Mouse (Mus musculus) stomach, postnatal 0 days (tissue): ENCODE measurements at regions not wholly inside any gene's neighbourhood (a gene's known extent, or its start where the extent isn't known, plus 50 kb on each side); places are given as distances from the start of the nearest gene placed in this dataset.

Experiments
- ATAC-seq: fragments of 200-750 bp; cut with Nextera tagmentation; 2 replicates; pipeline ENCODE4 v1.8.0; 2017; ENCODE audit not compliant: low FRiP score, low TSS enrichment
- DNase-seq: peaks from one replicate; pipeline ENCODE4 v3.0.0-alpha.2; 2016; ENCODE audit warnings: low spot score
- H3K27ac ChIP-seq: fragments of 300-500 bp; sonication (generic); replicated peaks from 2 replicates; pipeline ENCODE4 v1.5.1; 2014; ENCODE audit warnings: mild to moderate bottlenecking, control low read depth
- H3K27me3 ChIP-seq: fragments of 300-500 bp; sonication (generic); 2 replicates; pipeline ENCODE4 v1.6.1; 2014; ENCODE audit warnings: low read length; ENCODE audit not compliant: control insufficient read depth, insufficient read depth
- H3K36me3 ChIP-seq: fragments of 300-500 bp; sonication (generic); 2 replicates; pipeline ENCODE4 v1.6.1; 2014; ENCODE audit warnings: low read length, mixed read lengths; ENCODE audit not compliant: control insufficient read depth, insufficient read depth
- H3K4me1 ChIP-seq: fragments of 300-500 bp; sonication (generic); replicated peaks from 2 replicates; pipeline ENCODE4 v1.6.1; 2014; ENCODE audit warnings: antibody characterized with exemption; ENCODE audit not compliant: control insufficient read depth, insufficient read depth
- H3K4me2 ChIP-seq: fragments of 300-500 bp; sonication (generic); replicated peaks from 2 replicates; pipeline ENCODE4 v1.6.1; 2014; ENCODE audit warnings: low read depth, mild to moderate bottlenecking, control low read depth, moderate library complexity
- H3K4me3 ChIP-seq: fragments of 300-500 bp; sonication (generic); 2 replicates; pipeline ENCODE4 v1.5.1; 2014; ENCODE audit warnings: low read depth, low read length, control low read depth
- H3K9ac ChIP-seq: fragments of 300-500 bp; sonication (generic); 2 replicates; pipeline ENCODE4 v1.6.1; 2014; ENCODE audit warnings: mild to moderate bottlenecking, low read length, control low read depth, mixed read lengths
- H3K9me3 ChIP-seq: fragments of 300-500 bp; sonication (generic); 2 replicates; pipeline ENCODE4 v1.6.1; 2016; ENCODE audit warnings: low read length; ENCODE audit not compliant: control insufficient read depth
- CTCF ChIP-seq: IDR thresholded peaks from 2 replicates; pipeline ENCODE4 v1.5.1; 2016; ENCODE audit warnings: antibody characterized with exemption, low read depth, mild to moderate bottlenecking, moderate library complexity
- EP300 ChIP-seq: optimal IDR thresholded peaks from 2 replicates; pipeline ENCODE3; 2016; ENCODE audit warnings: antibody characterized with exemption
- WGBS: fragments of 180-500 bp; shearing (Covaris S2); extraction: QIAGEN DNeasy Blood & Tissue Kit; methylation state at CpG from one replicate; pipeline ENCODE4 v1.1.7; 2014; 5-methylcytosine and 5-hydroxymethylcytosine counted together

- TF ChIP-seq EP300 (no peak), CTCF (no peak)
- H3K36me3 ChIP-seq: no peaks in the 10 kb centered on the region
- ATAC-seq (no peak), DNase-seq (no peak)
- no peak overlapping the region for H3K4me2 ChIP-seq
- 39% methylated on average over 3 of the region's 3 CpGs for WGBS
- H3K27me3 ChIP-seq: no peaks in the 10 kb centered on the region
- H3K9me3 ChIP-seq: no peaks in the 10 kb centered on the region
- no peaks in the 10 kb centered on the region for H3K4me1 ChIP-seq
- H3K9ac ChIP-seq: no peak overlapping the region
- no peak overlapping the region for H3K4me3 ChIP-seq
- no peak overlapping the region for H3K27ac ChIP-seq
Observed at GRCm38 (mm10) chr1:185519811-185520210, 65.2 kb downstream of the Slc30a10 start.

GRCm38 (mm10) chr1:185524020-185524419 lies 69.4 kb downstream of the Slc30a10 start:
- no peaks in the 10 kb centered on the region for H3K27me3 ChIP-seq
- DNase-seq (no peak), ATAC-seq (no peak)
- TF ChIP-seq EP300 (no peak), CTCF (no peak)
- H3K4me2 ChIP-seq: no peak overlapping the region
- H3K9me3 ChIP-seq: no peaks in the 10 kb centered on the region
- H3K4me3 ChIP-seq: no peak overlapping the region
- no peaks in the 10 kb centered on the region for H3K4me1 ChIP-seq
- H3K36me3 ChIP-seq: no peaks in the 10 kb centered on the region
- H3K9ac ChIP-seq: no peak overlapping the region
- WGBS: 57% methylated on average over 10 of the region's 10 CpGs
- no peak overlapping the region for H3K27ac ChIP-seq

- H3K9me3 ChIP-seq: no peaks in the 10 kb centered on the region
- no peak for TF ChIP-seq EP300
- no peak for TF ChIP-seq CTCF
- ATAC-seq: no peak
- H3K9ac ChIP-seq: no peak overlapping the region
- H3K4me3 ChIP-seq: no peak overlapping the region
- WGBS: 98% methylated on average over 5 of the region's 5 CpGs
- H3K27ac ChIP-seq: no peak overlapping the region
- no peak overlapping the region for H3K4me2 ChIP-seq
- DNase-seq: no peak
- H3K27me3 ChIP-seq: no peaks in the 10 kb centered on the region
- no peaks in the 10 kb centered on the region for H3K4me1 ChIP-seq
- H3K36me3 ChIP-seq: no peaks in the 10 kb centered on the region
Observed at GRCm38 (mm10) chr1:185533471-185533870, 78.8 kb downstream of the Slc30a10 start.

- DNase-seq (no peak), ATAC-seq (no peak)
- H3K27me3 ChIP-seq: no peaks in the 10 kb centered on the region
- no peak overlapping the region for H3K4me2 ChIP-seq
- TF ChIP-seq EP300: no peak
- no peak for TF ChIP-seq CTCF
- 86% methylated on average over 1 of the region's 1 CpGs for WGBS
- H3K27ac ChIP-seq: no peak overlapping the region
- H3K4me3 ChIP-seq: no peak overlapping the region
- H3K4me1 ChIP-seq: no peaks in the 10 kb centered on the region
- H3K9ac ChIP-seq: no peak overlapping the region
- no peaks in the 10 kb centered on the region for H3K9me3 ChIP-seq
- no peaks in the 10 kb centered on the region for H3K36me3 ChIP-seq
Observed at GRCm38 (mm10) chr1:185534129-185534528, 79.5 kb downstream of the Slc30a10 start.

- TF ChIP-seq CTCF (no peak), EP300 (no peak)
- H3K4me3 ChIP-seq: no peak overlapping the region
- 66% methylated on average over 6 of the region's 6 CpGs for WGBS
- no peaks in the 10 kb centered on the region for H3K27me3 ChIP-seq
- no peak overlapping the region for H3K4me2 ChIP-seq
- no peaks in the 10 kb centered on the region for H3K9me3 ChIP-seq
- H3K36me3 ChIP-seq: no peaks in the 10 kb centered on the region
- no peaks in the 10 kb centered on the region for H3K4me1 ChIP-seq
- H3K27ac ChIP-seq: no peak overlapping the region
- H3K9ac ChIP-seq: no peak overlapping the region
- no peak for DNase-seq
- ATAC-seq: no peak; the same call in 1 of the 2 replicates
Observed at GRCm38 (mm10) chr1:185535321-185535720, 80.7 kb downstream of the Slc30a10 start.

GRCm38 (mm10) chr1:185537236-185537635 lies 82.6 kb downstream of the Slc30a10 start:
- Histone ChIP-seq H3K9me3 (no peaks in the 10 kb centered on the region), H3K4me3 (no peak overlapping the region), H3K27ac (no peak overlapping the region), H3K36me3 (no peaks in the 10 kb centered on the region), H3K4me2 (no peak overlapping the region), H3K9ac (no peak overlapping the region), H3K4me1 (no peaks in the 10 kb centered on the region), H3K27me3 (no peaks in the 10 kb centered on the region)
- ATAC-seq: no peak
- 87% methylated on average over 4 of the region's 4 CpGs for WGBS
- TF ChIP-seq CTCF (no peak), EP300 (no peak)
- DNase-seq: no peak
